Mouse (Mus musculus): ENCODE measurements around the gene Tmem178.
"Not testable (repeated sequence)": the region's sequence is repeated elsewhere in the genome, so short reads cannot be mapped to it uniquely, and the experiment has no call there.

Tmem178 gene

GRCm38 (mm10) chr17:80945510-80945909, 1.1 kb downstream of the Tmem178 start:
- not testable (repeated sequence) for DNase-seq (ENCODE audit: low spot score)

- DNase-seq (ENCODE audit: low spot score) = no peak
Measured at GRCm38 (mm10) chr17:80946091-80946885, 1.9 kb downstream of the Tmem178 start.

GRCm38 (mm10) chr17:80947075-80947960, 2.9 kb downstream of the Tmem178 start:
- DNase-seq (ENCODE audit: low spot score) = no peak

- no peak for DNase-seq (ENCODE audit: low spot score)
Measured at GRCm38 (mm10) chr17:80949382-80949781, 5.0 kb downstream of the Tmem178 start.

- DNase-seq (ENCODE audit: low spot score) = no peak
Measured at GRCm38 (mm10) chr17:80949895-80950294, 5.5 kb downstream of the Tmem178 start.

- no peak for DNase-seq (ENCODE audit: low spot score)
Measured at GRCm38 (mm10) chr17:80952305-80952704, 7.9 kb downstream of the Tmem178 start.

GRCm38 (mm10) chr17:80955415-80955814, 11.0 kb downstream of the Tmem178 start:
- no peak for DNase-seq (ENCODE audit: low spot score)

- DNase-seq (ENCODE audit: low spot score) = no peak
Measured at GRCm38 (mm10) chr17:80955998-80956811, 11.8 kb downstream of the Tmem178 start.

- no peak for DNase-seq (ENCODE audit: low spot score)
Measured at GRCm38 (mm10) chr17:80958332-80958731, 13.9 kb downstream of the Tmem178 start.

GRCm38 (mm10) chr17:80959840-80960239, 15.4 kb downstream of the Tmem178 start:
- DNase-seq (ENCODE audit: low spot score) = no peak

GRCm38 (mm10) chr17:80967475-80967874, 23.0 kb downstream of the Tmem178 start:
- no peak for DNase-seq (ENCODE audit: low spot score)

- no peak for DNase-seq (ENCODE audit: low spot score)
Measured at GRCm38 (mm10) chr17:80969643-80970619, 25.5 kb downstream of the Tmem178 start.

GRCm38 (mm10) chr17:80970716-80971115, 26.3 kb downstream of the Tmem178 start:
- no peak for DNase-seq (ENCODE audit: low spot score)

GRCm38 (mm10) chr17:80972891-80973290, 28.5 kb downstream of the Tmem178 start:
- DNase-seq (ENCODE audit: low spot score) = no peak

GRCm38 (mm10) chr17:80977245-80977644, 32.8 kb downstream of the Tmem178 start:
- DNase-seq (ENCODE audit: low spot score) = no peak

GRCm38 (mm10) chr17:80980096-80980495, 35.7 kb downstream of the Tmem178 start:
- DNase-seq (ENCODE audit: low spot score) = no peak

GRCm38 (mm10) chr17:80981721-80982411, 37.4 kb downstream of the Tmem178 start:
- DNase-seq (ENCODE audit: low spot score) = peak; percentile 23

- peak; percentile 72 for DNase-seq (ENCODE audit: low spot score)
Measured at GRCm38 (mm10) chr17:80982412-80982787, 38.0 kb downstream of the Tmem178 start.

- DNase-seq (ENCODE audit: low spot score) = no peak
Measured at GRCm38 (mm10) chr17:80982976-80983375, 38.5 kb downstream of the Tmem178 start.

GRCm38 (mm10) chr17:80991535-80992127, 47.2 kb downstream of the Tmem178 start:
- DNase-seq (ENCODE audit: low spot score) = no peak
